Mouse (Mus musculus): ENCODE data around the gene Limch1. TPM values are rescaled to one million over a fixed set of nuclear protein-coding genes. Genes with fewer than 3 reads are reported as not detected.
A peak's percentile ranks its signal among the peaks of the same experiment; 100 is the strongest.

Limch1 gene
- polyA plus RNA-seq, 1 experiment from 2014 or later, result 61.9 TPM

- Histone ChIP-seq H3K4me1 (peaks cover 24% of the 10 kb centered on the region; the same call in 1 of the 2 replicates), H3K9me3 (no peaks in the 10 kb centered on the region), H3K27ac (peak overlapping the region; percentile 30; the same call in 1 of the 2 replicates), H3K27me3 (no peaks in the 10 kb centered on the region), H3K4me2 (replicated peaks) (no peak overlapping the region), H3K9ac (no peak overlapping the region), H3K4me3 (no peak overlapping the region), H3K36me3 (no peaks in the 10 kb centered on the region)
- ATAC-seq (ENCODE audit: insufficient number of reproducible peaks, insufficient read depth, low FRiP score, low TSS enrichment), result no peak
- WGBS, result 12% methylated on average over 5 of the region's 5 CpGs
These were observed 24.7 kb upstream of the Limch1 start for GRCm38 (mm10) chr5:66720921-66721320.

GRCm38 (mm10) chr5:66722586-66722985 is 23.0 kb upstream of the Limch1 start:
- WGBS, result 52% methylated on average over 9 of the region's 9 CpGs
- no peak overlapping the region for H3K4me3 ChIP-seq
- H3K27ac ChIP-seq, result peak overlapping the region; percentile 57; the same call in 1 of the 2 replicates
- H3K9me3 ChIP-seq, result no peaks in the 10 kb centered on the region
- H3K9ac ChIP-seq, result no peak overlapping the region
- peaks cover 29% of the 10 kb centered on the region for H3K4me1 ChIP-seq
- H3K36me3 ChIP-seq, result no peaks in the 10 kb centered on the region
- no peaks in the 10 kb centered on the region for H3K27me3 ChIP-seq
- no peak for ATAC-seq (ENCODE audit: insufficient number of reproducible peaks, insufficient read depth, low FRiP score, low TSS enrichment)
- no peak overlapping the region for H3K4me2 ChIP-seq (replicated peaks)

GRCm38 (mm10) chr5:66723037-66723436 is 22.6 kb upstream of the Limch1 start:
- Histone ChIP-seq H3K36me3 (no peaks in the 10 kb centered on the region), H3K9ac (no peak overlapping the region), H3K27me3 (no peaks in the 10 kb centered on the region), H3K4me3 (no peak overlapping the region), H3K9me3 (no peaks in the 10 kb centered on the region), H3K4me1 (peaks cover 26% of the 10 kb centered on the region), H3K27ac (peak overlapping the region; percentile 57; the same call in 1 of the 2 replicates), H3K4me2 (replicated peaks) (no peak overlapping the region)
- no peak for ATAC-seq (ENCODE audit: insufficient number of reproducible peaks, insufficient read depth, low FRiP score, low TSS enrichment)
- WGBS, result 32% methylated on average over 4 of the region's 4 CpGs

GRCm38 (mm10) chr5:66723626-66724025 is 22.0 kb upstream of the Limch1 start:
- no peak for ATAC-seq (ENCODE audit: insufficient number of reproducible peaks, insufficient read depth, low FRiP score, low TSS enrichment)
- WGBS, result 79% methylated on average over 3 of the region's 3 CpGs
- 0 out of 2 replicates have a peak overlapping the region, but pooled peaks have one; percentile 57 for H3K27ac ChIP-seq

GRCm38 (mm10) chr5:66729306-66729705 is 16.3 kb upstream of the Limch1 start:
- H3K4me2 ChIP-seq (replicated peaks), result no peak overlapping the region
- no peaks in the 10 kb centered on the region for H3K9me3 ChIP-seq
- H3K27ac ChIP-seq, result no peak overlapping the region
- H3K36me3 ChIP-seq, result no peaks in the 10 kb centered on the region
- no peak overlapping the region for H3K4me3 ChIP-seq
- no peaks in the 10 kb centered on the region for H3K27me3 ChIP-seq
- no peak for ATAC-seq (ENCODE audit: insufficient number of reproducible peaks, insufficient read depth, low FRiP score, low TSS enrichment)
- H3K4me1 ChIP-seq, result peaks cover 5% of the 10 kb centered on the region; the same call in 1 of the 2 replicates
- H3K9ac ChIP-seq, result no peak overlapping the region
- WGBS, result 94% methylated on average over 4 of the region's 4 CpGs

More at GRCm38 (mm10) chr5:66723626-66724025, 22.0 kb upstream of the Limch1 start:
- no peak overlapping the region for H3K9ac ChIP-seq
- H3K4me2 ChIP-seq (replicated peaks), result no peak overlapping the region
- no peaks in the 10 kb centered on the region for H3K36me3 ChIP-seq
- H3K4me3 ChIP-seq, result no peak overlapping the region
- no peaks in the 10 kb centered on the region for H3K27me3 ChIP-seq
- H3K9me3 ChIP-seq, result no peaks in the 10 kb centered on the region
- H3K4me1 ChIP-seq, result peaks cover 26% of the 10 kb centered on the region

- H3K9ac ChIP-seq, result no peak overlapping the region
- H3K27ac ChIP-seq, result no peak overlapping the region
- H3K4me2 ChIP-seq (replicated peaks), result no peak overlapping the region
- ATAC-seq (ENCODE audit: insufficient number of reproducible peaks, insufficient read depth, low FRiP score, low TSS enrichment), result no peak
- H3K9me3 ChIP-seq, result no peaks in the 10 kb centered on the region
- WGBS, result 47% methylated on average over 11 of the region's 11 CpGs
- no peaks in the 10 kb centered on the region for H3K27me3 ChIP-seq
- peaks cover 5% of the 10 kb centered on the region; the same call in 1 of the 2 replicates for H3K4me1 ChIP-seq
- no peak overlapping the region for H3K4me3 ChIP-seq
- H3K36me3 ChIP-seq, result no peaks in the 10 kb centered on the region
These were observed 14.9 kb upstream of the Limch1 start for GRCm38 (mm10) chr5:66730621-66731301.

GRCm38 (mm10) chr5:66731302-66731697 is 14.3 kb upstream of the Limch1 start:
- H3K9ac ChIP-seq, result no peak overlapping the region
- H3K27me3 ChIP-seq, result no peaks in the 10 kb centered on the region
- no peak overlapping the region for H3K27ac ChIP-seq
- no peak overlapping the region for H3K4me3 ChIP-seq
- H3K36me3 ChIP-seq, result no peaks in the 10 kb centered on the region
- 82% methylated on average over 1 of the region's 1 CpGs for WGBS
- H3K4me1 ChIP-seq, result peaks cover 3% of the 10 kb centered on the region; the same call in 1 of the 2 replicates
- no peak for ATAC-seq (ENCODE audit: insufficient number of reproducible peaks, insufficient read depth, low FRiP score, low TSS enrichment)
- no peaks in the 10 kb centered on the region for H3K9me3 ChIP-seq
- H3K4me2 ChIP-seq (replicated peaks), result no peak overlapping the region

GRCm38 (mm10) chr5:66733556-66733955 is 12.1 kb upstream of the Limch1 start:
- Histone ChIP-seq H3K4me3 (no peak overlapping the region), H3K36me3 (no peaks in the 10 kb centered on the region), H3K4me2 (replicated peaks) (no peak overlapping the region), H3K9me3 (no peaks in the 10 kb centered on the region), H3K4me1 (no peaks in the 10 kb centered on the region), H3K27ac (no peak overlapping the region), H3K9ac (no peak overlapping the region), H3K27me3 (no peaks in the 10 kb centered on the region)
- 90% methylated on average over 1 of the region's 1 CpGs for WGBS
- no peak for ATAC-seq (ENCODE audit: insufficient number of reproducible peaks, insufficient read depth, low FRiP score, low TSS enrichment)

- Histone ChIP-seq H3K4me2 (replicated peaks) (no peak overlapping the region), H3K4me3 (no peak overlapping the region), H3K27me3 (no peaks in the 10 kb centered on the region), H3K9ac (no peak overlapping the region), H3K36me3 (no peaks in the 10 kb centered on the region), H3K9me3 (no peaks in the 10 kb centered on the region), H3K27ac (no peak overlapping the region), H3K4me1 (no peaks in the 10 kb centered on the region)
- no peak for ATAC-seq (ENCODE audit: insufficient number of reproducible peaks, insufficient read depth, low FRiP score, low TSS enrichment)
- WGBS, result 93% methylated on average over 3 of the region's 3 CpGs
These were observed 6.3 kb upstream of the Limch1 start for GRCm38 (mm10) chr5:66739376-66739775.

- H3K27ac ChIP-seq, result peak overlapping the region; percentile 42
- WGBS, result under 1% methylated on average over 40 of the region's 42 CpGs
These were observed 512 bp downstream of the Limch1 start for GRCm38 (mm10) chr5:66745996-66746681.

GRCm38 (mm10) chr5:66746761-66747160 is 1.1 kb downstream of the Limch1 start:
- Histone ChIP-seq H3K4me3 (peak overlapping the region; percentile 64), H3K9ac (peak overlapping the region; percentile 74), H3K27me3 (peaks cover 6% of the 10 kb centered on the region; the same call in 1 of the 2 replicates), H3K4me1 (peaks cover 28% of the 10 kb centered on the region), H3K27ac (no peak overlapping the region), H3K36me3 (no peaks in the 10 kb centered on the region), H3K9me3 (no peaks in the 10 kb centered on the region), H3K4me2 (replicated peaks) (peak overlapping the region; percentile 94)
- no peak for ATAC-seq (ENCODE audit: insufficient number of reproducible peaks, insufficient read depth, low FRiP score, low TSS enrichment)
- WGBS, result 3% methylated on average over 11 of the region's 11 CpGs

More at GRCm38 (mm10) chr5:66745996-66746681, 512 bp downstream of the Limch1 start:
- Histone ChIP-seq H3K36me3 (no peaks in the 10 kb centered on the region), H3K4me3 (peak overlapping the region; percentile 64), H3K4me1 (peaks cover 22% of the 10 kb centered on the region), H3K27me3 (peaks cover 6% of the 10 kb centered on the region; the same call in 1 of the 2 replicates), H3K9ac (peak overlapping the region; percentile 74), H3K4me2 (replicated peaks) (peak overlapping the region; percentile 94), H3K9me3 (no peaks in the 10 kb centered on the region)
- ATAC-seq (ENCODE audit: insufficient number of reproducible peaks, insufficient read depth, low FRiP score, low TSS enrichment), result peak; percentile 44

Data from embryonic facial prominence, embryonic 12.5 days (tissue).